Mouse (Mus musculus): ENCODE measurements around the gene Prf1. TPM values are rescaled to one million over a fixed set of nuclear protein-coding genes. Genes with fewer than 3 reads are reported as not detected.

Gene Prf1
- total RNA-seq, 2 experiments from 2014 or later = not detected

GRCm38 (mm10) chr10:61341557-61341956, 43.9 kb downstream of the Prf1 start:
- DNase-seq = peak; percentile 73 to 75

DNA sequence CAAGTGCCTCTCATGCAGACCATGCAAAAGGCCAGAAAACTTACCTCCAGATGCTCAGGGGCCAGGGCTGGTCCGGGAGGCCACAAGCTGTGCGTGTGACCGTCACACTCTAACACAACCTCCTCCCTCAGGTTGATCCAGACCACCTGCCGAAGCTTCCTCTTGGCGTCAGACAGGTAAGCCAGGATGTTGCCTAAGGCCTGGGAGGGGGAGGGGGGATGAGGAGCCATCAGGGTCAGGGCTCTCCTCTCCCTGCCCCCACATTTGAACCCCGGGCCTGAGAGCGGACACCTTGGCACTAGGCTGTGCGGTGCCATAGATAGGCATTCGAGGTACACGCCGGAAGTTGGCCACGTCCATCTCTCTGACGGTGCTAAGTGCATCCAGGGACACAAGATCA, 45.1 kb downstream of the Prf1 start:
- DNase-seq = no peak

GRCm38 (mm10) chr10:61343950-61344349, 46.3 kb downstream of the Prf1 start:
- peak; percentile 50 to 57 for DNase-seq

DNA sequence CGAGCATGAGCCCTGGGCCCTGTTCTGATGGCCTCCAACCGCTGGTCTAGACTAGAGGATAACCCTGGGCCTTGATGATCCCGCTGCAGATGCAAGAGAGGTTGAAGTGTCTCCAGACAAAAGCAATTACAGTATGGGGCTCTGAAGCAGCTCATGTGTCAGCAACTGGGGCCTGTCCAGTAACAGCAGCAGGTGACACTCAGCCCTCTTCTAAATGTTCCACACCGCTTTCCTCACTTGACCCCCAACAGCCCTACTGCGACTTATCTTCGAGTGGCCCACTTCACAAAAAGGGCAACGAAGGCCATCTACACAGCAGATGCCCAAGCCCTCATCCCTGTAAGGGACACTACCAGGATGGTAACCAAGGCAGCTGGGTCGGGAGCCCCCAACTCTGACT, 47.5 kb downstream of the Prf1 start:
- DNase-seq = no peak

- DNase-seq = no peak
Measured at GRCm38 (mm10) chr10:61346374-61346773, 48.7 kb downstream of the Prf1 start.

- DNase-seq = no peak
Measured at GRCm38 (mm10) chr10:61351216-61351615, 53.6 kb downstream of the Prf1 start.

Other genes starting within 250 kb of the Prf1 start
- 10 to 100 TPM; 12.6 to 15.1 TPM for gene Pcbd1, start 208.5 kb upstream of the Prf1 start, total RNA-seq (2021)
- gene Sgpl1, start 150.1 kb upstream of the Prf1 start, total RNA-seq (2021) = 10 to 100 TPM; 23.5 to 23.9 TPM
- 10 to 100 TPM; 11.9 to 12.1 TPM for gene Tbata, start 125.9 kb upstream of the Prf1 start, total RNA-seq (2021)
- gene Adamts14, start 24.4 kb upstream of the Prf1 start, total RNA-seq (2021) = 1 to 10 TPM; 1.8 TPM
- gene Pald1, start 85.7 kb downstream of the Prf1 start, total RNA-seq (2021) = 10 to 100 TPM; 14.3 to 15.4 TPM
- under 1 TPM in 1 of 2 experiments, not detected in 1; 0.22 TPM for gene Nodal, start 120.1 kb downstream of the Prf1 start, total RNA-seq (2021)
- 10 to 100 TPM; 56.1 to 56.8 TPM for gene Eif4ebp2, start 154.8 kb downstream of the Prf1 start, total RNA-seq (2021)
- 10 to 100 TPM; 21.2 to 24.1 TPM for gene Lrrc20, start 178.0 kb downstream of the Prf1 start, total RNA-seq (2021)

All from layer of hippocampus, postnatal 36 days (tissue).